Mouse (Mus musculus) liver, postnatal 0 days (tissue): ENCODE data around the gene Rnf186. TPM values are rescaled to one million over a fixed set of nuclear protein-coding genes. Genes with fewer than 3 reads are reported as not detected.
"Not testable (repeated sequence)": the region's sequence is repeated elsewhere in the genome, so short reads cannot be mapped to it uniquely, and the experiment has no call there.

Experiments
- ATAC-seq: fragments of 200-750 bp; cut with Nextera tagmentation; 2 replicates; pipeline ENCODE4 v1.8.0; 2017; ENCODE audit warnings: mild to moderate bottlenecking, moderate library complexity
- DNase-seq: peaks from one replicate; pipeline ENCODE4 v3.0.0-alpha.2; 2016
- H3K27ac ChIP-seq: fragments of 300-500 bp; sonication (generic); 2 replicates; pipeline ENCODE4 v1.5.1; 2014; ENCODE audit warnings: antibody characterized with exemption, moderate library complexity, mild to moderate bottlenecking, low read depth
- H3K27me3 ChIP-seq: fragments of 300-500 bp; sonication (generic); 2 replicates; pipeline ENCODE4 v1.6.1; 2014; ENCODE audit warnings: low read length, control low read depth, mixed read lengths; ENCODE audit not compliant: insufficient read depth
- H3K36me3 ChIP-seq: fragments of 300-500 bp; sonication (generic); replicated peaks from 2 replicates; pipeline ENCODE4 v1.6.1; 2014; ENCODE audit warnings: mild to moderate bottlenecking, control low read depth, low read length, moderate library complexity, mixed read lengths; ENCODE audit not compliant: insufficient read depth
- H3K4me1 ChIP-seq: fragments of 300-500 bp; sonication (generic); 2 replicates; pipeline ENCODE4 v1.6.1; 2014; ENCODE audit warnings: antibody characterized with exemption, mild to moderate bottlenecking, control low read depth; ENCODE audit not compliant: insufficient read depth
- H3K4me2 ChIP-seq: fragments of 300-500 bp; sonication (generic); 2 replicates; pipeline ENCODE4 v1.6.1; 2014; ENCODE audit warnings: low read depth, mild to moderate bottlenecking, low read length, moderate library complexity, mixed read lengths
- H3K4me3 ChIP-seq: fragments of 300-500 bp; sonication (generic); 2 replicates; pipeline ENCODE4 v1.5.1; 2014; ENCODE audit warnings: low read depth, low read length
- H3K9ac ChIP-seq: fragments of 300-500 bp; sonication (generic); replicated peaks from 2 replicates; pipeline ENCODE4 v1.6.1; 2014; ENCODE audit warnings: mild to moderate bottlenecking, moderate library complexity
- H3K9me3 ChIP-seq: fragments of 300-500 bp; sonication (generic); 2 replicates; pipeline ENCODE4 v1.6.1; 2016; ENCODE audit warnings: mild to moderate bottlenecking, control low read depth, low read length, mixed read lengths
- CTCF ChIP-seq: sonication (generic); IDR thresholded peaks from 2 replicates; pipeline ENCODE4 v1.5.1; 2016; ENCODE audit warnings: antibody characterized with exemption, low read depth
- EP300 ChIP-seq: IDR thresholded peaks from 2 replicates; pipeline ENCODE4 v1.6.1; 2016; ENCODE audit warnings: antibody characterized with exemption, low read depth, mild to moderate bottlenecking
- WGBS: fragments of 180-500 bp; shearing (Covaris S2); extraction: QIAGEN DNeasy Blood & Tissue Kit; methylation state at CpG from one replicate; pipeline ENCODE4 v1.1.7; 2014; ENCODE audit not compliant: insufficient replicate concordance; 5-methylcytosine and 5-hydroxymethylcytosine counted together
- polyA plus RNA-seq: library from polyadenylated mRNA; unstranded; fragments of >200 nt; fragmentation: Nextera tagmentation; extraction: Ambion mirVana; gene quantifications from 2 replicates; pipeline ENCODE4 v1.2.1, GENCODE M21; 2015

Rnf186 gene
- polyA plus RNA-seq, 1 experiment from 2014 or later: 0.36 TPM

GRCm38 (mm10) chr4:138973719-138974115 is 6.8 kb downstream of the Rnf186 start:
- Histone ChIP-seq H3K4me3 (peak overlapping the region; percentile 62), H3K9me3 (no peaks in the 10 kb centered on the region), H3K9ac (peak overlapping the region; percentile 75), H3K27ac (peak overlapping the region; percentile 94), H3K4me1 (peaks cover 21% of the 10 kb centered on the region), H3K36me3 (no peaks in the 10 kb centered on the region), H3K27me3 (no peaks in the 10 kb centered on the region), H3K4me2 (peak overlapping the region; percentile 84)
- ATAC-seq: 0 out of 2 replicates have a peak, but pooled peaks have one; percentile 0
- DNase-seq: no peak
- no peak for TF ChIP-seq EP300
- WGBS: 53% methylated on average over 3 of the region's 3 CpGs

- peaks cover 13% of the 10 kb centered on the region for H3K4me1 ChIP-seq
- H3K9me3 ChIP-seq, DNase-seq, H3K9ac ChIP-seq, H3K4me2 ChIP-seq, H3K27ac ChIP-seq, H3K4me3 ChIP-seq, H3K36me3 ChIP-seq, ATAC-seq, H3K27me3 ChIP-seq: not testable (repeated sequence)
- 73% methylated on average over 2 of the region's 2 CpGs for WGBS
Measured at GRCm38 (mm10) chr4:138974540-138974939, 7.6 kb downstream of the Rnf186 start.

GRCm38 (mm10) chr4:138975194-138975593 is 8.3 kb downstream of the Rnf186 start:
- no peak for TF ChIP-seq EP300
- no peak for TF ChIP-seq CTCF

GRCm38 (mm10) chr4:138976046-138976445 is 9.1 kb downstream of the Rnf186 start:
- WGBS: 68% methylated on average over 6 of the region's 6 CpGs
- DNase-seq (no peak), ATAC-seq (no peak)
- H3K9ac ChIP-seq: no peak overlapping the region
- H3K4me1 ChIP-seq: peaks cover 10% of the 10 kb centered on the region
- no peaks in the 10 kb centered on the region for H3K9me3 ChIP-seq
- H3K36me3 ChIP-seq: no peaks in the 10 kb centered on the region
- no peak for TF ChIP-seq EP300
- TF ChIP-seq CTCF: no peak
- no peak overlapping the region for H3K4me2 ChIP-seq
- H3K27ac ChIP-seq: no peak overlapping the region
- no peaks in the 10 kb centered on the region for H3K27me3 ChIP-seq
- no peak overlapping the region for H3K4me3 ChIP-seq

More at GRCm38 (mm10) chr4:138975194-138975593, 8.3 kb downstream of the Rnf186 start:
- Histone ChIP-seq H3K27ac (no peak overlapping the region), H3K4me3 (no peak overlapping the region), H3K9me3 (no peaks in the 10 kb centered on the region), H3K4me1 (peaks cover 10% of the 10 kb centered on the region), H3K4me2 (no peak overlapping the region), H3K27me3 (no peaks in the 10 kb centered on the region), H3K36me3 (no peaks in the 10 kb centered on the region), H3K9ac (no peak overlapping the region)
- ATAC-seq (no peak), DNase-seq (no peak)
- 57% methylated on average over 3 of the region's 3 CpGs for WGBS

GRCm38 (mm10) chr4:138980021-138980420 is 13.1 kb downstream of the Rnf186 start:
- no peaks in the 10 kb centered on the region for H3K27me3 ChIP-seq
- no peaks in the 10 kb centered on the region for H3K36me3 ChIP-seq
- H3K27ac ChIP-seq: no peak overlapping the region
- no peaks in the 10 kb centered on the region for H3K9me3 ChIP-seq
- DNase-seq (no peak), ATAC-seq (no peak)
- no peaks in the 10 kb centered on the region for H3K4me1 ChIP-seq
- 73% methylated on average over 8 of the region's 8 CpGs for WGBS
- H3K4me2 ChIP-seq: no peak overlapping the region
- TF ChIP-seq CTCF (no peak), EP300 (no peak)
- no peak overlapping the region for H3K4me3 ChIP-seq
- H3K9ac ChIP-seq: no peak overlapping the region

- Histone ChIP-seq H3K4me3 (no peak overlapping the region), H3K27me3 (no peaks in the 10 kb centered on the region), H3K9me3 (no peaks in the 10 kb centered on the region), H3K27ac (no peak overlapping the region), H3K4me1 (no peaks in the 10 kb centered on the region), H3K9ac (no peak overlapping the region), H3K4me2 (no peak overlapping the region; the same call in 1 of the 2 replicates), H3K36me3 (0 out of 2 replicates have a peak, but pooled peaks cover 2% of the 10 kb centered on the region)
- 48% methylated on average over 12 of the region's 12 CpGs for WGBS
- no peak for TF ChIP-seq EP300
- no peak for TF ChIP-seq CTCF
- DNase-seq: no peak
- ATAC-seq: no peak
Measured at GRCm38 (mm10) chr4:138980771-138981420, 14.0 kb downstream of the Rnf186 start.
